Mouse (Mus musculus) left cerebral cortex, adult 18-20 months (tissue): ENCODE results near the gene Grid1. TPM values are rescaled to one million over a fixed set of nuclear protein-coding genes. Genes with fewer than 3 reads are reported as not detected.

Source experiments
- DNase-seq, 2 experiments: peaks; one replicate each; pipeline ENCODE4 v3.0.0; 2021 to 2022; ENCODE audit warnings: low spot score in 2 of 2, mixed read lengths in 1 of 2
- total RNA-seq, 2 experiments: library from RNA; stranded (reverse); gene quantifications; 2 replicates each; pipeline ENCODE4 v1.2.3; 2021

Gene Grid1
- total RNA-seq, 2 experiments from 2014 or later: 44.8 to 45.0 TPM

DNA sequence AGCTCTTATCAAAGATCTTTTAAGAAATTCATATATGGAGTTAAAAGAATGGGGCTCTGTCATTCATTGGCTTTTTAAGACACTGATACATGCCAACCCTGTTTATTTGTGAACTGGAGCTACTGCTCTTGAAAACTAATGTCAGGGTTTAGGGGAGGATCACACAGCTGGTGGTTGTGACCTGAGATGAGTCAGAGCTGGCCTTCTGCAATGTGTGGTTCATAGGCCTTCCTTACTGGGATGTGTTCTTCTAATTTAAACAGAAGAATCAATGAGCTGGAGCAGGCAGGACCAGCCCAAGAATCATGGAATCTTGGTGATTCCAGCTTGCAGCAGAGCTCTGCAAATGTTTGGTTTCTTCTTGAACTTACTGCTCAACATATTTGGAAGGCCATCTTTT, 359.2 kb downstream of the Grid1 start:
- DNase-seq: no peak

DNA sequence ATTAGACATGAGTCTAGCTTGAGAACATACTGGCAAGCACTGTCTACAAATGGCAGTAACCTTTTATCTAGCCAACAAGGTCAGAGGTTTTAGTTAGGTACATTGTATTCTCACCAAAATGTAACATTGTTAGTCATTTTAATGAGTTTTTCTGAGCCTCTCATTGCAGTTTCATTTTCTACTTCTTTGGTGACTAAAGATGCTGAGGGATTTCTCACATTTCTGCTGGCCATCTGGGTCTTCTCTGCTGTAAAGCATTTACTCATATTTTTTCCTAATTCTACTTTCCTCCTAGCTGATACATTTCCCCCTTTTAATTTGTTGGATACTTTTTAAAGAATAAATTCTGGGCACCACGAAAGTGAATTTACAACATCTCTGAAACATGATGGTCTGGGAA, 365.5 kb downstream of the Grid1 start:
- DNase-seq: peak in 1 of 2 experiments; percentile 6

GRCm38 (mm10) chr14:35192256-35192655, 372.3 kb downstream of the Grid1 start:
- DNase-seq: no peak

- no peak for DNase-seq
Measured at GRCm38 (mm10) chr14:35197371-35197770, 377.5 kb downstream of the Grid1 start.

DNA sequence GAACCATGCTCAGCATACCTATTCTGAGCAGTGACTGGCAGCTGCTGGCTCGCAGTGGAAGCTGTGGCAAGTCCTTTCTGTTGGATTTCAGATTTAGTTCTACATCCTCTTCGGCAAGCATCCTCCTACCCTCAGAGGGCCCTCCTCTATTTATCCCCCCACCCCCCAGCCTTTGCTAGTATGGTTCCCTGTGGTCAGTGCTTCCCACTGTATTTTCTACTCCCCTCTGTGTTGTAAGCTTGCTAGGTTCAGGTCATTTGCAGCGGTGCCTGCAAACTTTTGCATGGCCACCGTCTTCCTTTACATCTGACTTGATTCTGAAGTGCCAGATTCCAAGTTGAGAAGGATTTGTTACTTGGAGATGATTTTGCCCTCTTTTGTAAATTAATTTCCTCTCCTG, 378.5 kb downstream of the Grid1 start:
- no peak for DNase-seq

GRCm38 (mm10) chr14:35198899-35199298, 379.0 kb downstream of the Grid1 start:
- no peak for DNase-seq

- no peak for DNase-seq
Measured at GRCm38 (mm10) chr14:35209444-35209843, 389.5 kb downstream of the Grid1 start.

DNA sequence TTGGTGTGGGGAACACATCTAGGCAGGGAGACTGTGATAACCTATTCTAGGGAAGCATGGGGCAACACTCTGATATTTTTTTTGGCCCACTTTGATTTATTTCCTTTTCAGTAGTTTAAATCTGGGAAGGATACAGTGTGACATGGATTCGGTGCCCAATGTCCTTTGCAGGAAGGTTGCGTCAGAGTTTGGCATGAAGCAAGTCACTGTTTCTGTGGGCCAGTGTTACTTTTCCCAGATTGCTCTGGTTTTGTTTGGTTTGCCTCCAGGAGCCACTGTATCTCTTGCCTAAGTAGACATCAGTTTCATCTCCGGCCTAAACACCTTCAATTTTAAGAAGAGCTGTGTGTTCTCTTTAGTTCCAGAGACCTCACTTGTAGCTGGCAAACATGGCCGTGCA, 399.1 kb downstream of the Grid1 start:
- DNase-seq: no peak

DNA sequence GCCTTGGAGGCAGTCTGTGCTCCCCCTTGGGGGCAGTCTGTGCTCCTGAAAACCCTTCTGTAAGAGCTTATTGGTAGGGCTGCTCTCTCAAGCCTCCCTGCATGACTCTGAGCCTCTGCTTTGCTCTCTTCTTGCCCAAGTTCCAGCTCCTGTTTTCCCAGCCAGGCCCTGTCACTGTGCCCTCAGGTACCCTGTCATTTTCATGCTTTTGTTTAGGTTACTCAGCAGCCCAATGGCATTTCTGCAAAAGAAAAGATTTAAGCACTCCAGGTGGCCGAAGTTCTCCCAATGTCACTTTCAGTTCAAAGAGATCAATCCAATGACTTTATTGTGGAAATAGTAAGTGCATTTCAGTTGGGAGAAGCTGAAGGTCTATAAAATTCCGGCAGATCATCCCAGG, 402.3 kb downstream of the Grid1 start:
- no peak for DNase-seq

DNA sequence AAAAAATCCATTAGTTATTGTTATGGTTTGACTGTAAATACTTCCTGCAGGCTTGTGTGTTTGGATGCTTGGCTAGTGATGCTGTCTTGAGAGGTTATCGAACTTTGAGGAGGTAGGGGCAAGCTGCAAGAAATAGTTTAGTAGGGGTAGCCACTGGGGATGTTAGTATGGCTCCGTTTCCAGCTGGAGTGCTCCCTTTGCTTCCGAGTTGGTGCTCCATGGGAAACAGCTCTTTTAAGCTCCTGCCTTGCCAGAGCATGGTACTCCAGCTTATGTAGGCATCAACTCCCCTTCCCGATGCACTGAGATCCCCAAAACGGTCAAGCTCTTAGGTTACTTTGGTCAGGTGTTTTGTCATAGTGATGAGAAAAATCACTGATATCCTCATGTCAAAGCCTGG, 407.7 kb downstream of the Grid1 start:
- DNase-seq: no peak

GRCm38 (mm10) chr14:35231384-35231783, 411.5 kb downstream of the Grid1 start:
- DNase-seq: no peak

DNA sequence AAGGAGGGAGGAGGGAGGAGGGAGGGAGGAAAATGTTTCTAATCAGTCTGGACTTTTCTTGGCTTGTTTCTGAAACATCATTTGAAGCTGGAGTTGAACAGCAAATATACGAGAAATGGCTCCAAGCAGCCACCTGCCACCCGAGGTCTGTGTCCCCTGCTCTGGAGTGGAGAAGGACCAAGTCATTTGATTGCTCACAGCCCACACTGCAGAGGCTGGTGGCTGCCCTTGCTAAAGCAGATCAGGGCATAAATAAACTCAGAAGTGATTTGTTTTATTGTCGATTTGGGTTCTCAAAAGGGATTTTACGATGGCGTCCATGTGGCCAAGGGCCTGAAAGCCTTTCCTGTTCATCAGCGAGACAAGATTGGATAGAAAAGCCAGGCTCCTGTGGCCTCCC, 423.0 kb downstream of the Grid1 start:
- DNase-seq: no peak

DNA sequence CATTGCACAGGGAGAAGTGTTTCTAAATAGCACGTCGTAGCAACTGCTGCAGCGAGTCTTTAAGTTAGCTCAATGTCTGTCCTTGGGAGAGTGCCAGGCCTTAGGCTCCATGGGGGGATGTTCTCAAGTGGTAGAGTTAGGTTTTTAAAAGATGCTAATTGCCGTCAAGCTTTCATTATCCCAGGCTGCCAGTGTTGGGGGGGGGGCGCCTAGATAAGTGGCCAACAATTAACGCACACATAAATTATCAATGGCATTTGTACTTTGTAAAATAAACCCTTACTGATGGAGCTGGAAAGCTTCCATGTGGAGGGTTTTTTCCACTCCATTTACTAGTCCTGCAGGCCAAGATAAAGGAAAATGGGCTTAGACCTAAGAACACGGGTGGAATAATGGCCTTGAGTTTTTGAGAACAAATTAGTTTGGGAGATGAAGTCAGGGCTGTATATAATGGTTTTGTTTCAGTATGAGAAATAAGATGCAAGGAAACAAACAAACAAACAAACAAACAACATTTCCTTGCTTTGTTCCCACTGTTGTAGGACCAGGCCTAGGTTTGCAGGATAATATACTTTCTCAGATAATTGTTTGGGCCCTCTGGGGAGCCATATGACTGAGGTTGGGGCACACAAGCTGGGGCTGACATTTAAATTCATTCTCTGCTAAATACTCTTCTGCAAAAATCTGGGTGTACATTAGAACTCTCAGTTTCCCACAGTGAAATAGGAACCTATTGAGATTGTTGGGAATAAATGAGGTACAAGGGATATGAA, 425.1 kb downstream of the Grid1 start:
- no peak for DNase-seq

- no peak for DNase-seq
Measured at GRCm38 (mm10) chr14:35250412-35250811, 430.5 kb downstream of the Grid1 start.

DNA sequence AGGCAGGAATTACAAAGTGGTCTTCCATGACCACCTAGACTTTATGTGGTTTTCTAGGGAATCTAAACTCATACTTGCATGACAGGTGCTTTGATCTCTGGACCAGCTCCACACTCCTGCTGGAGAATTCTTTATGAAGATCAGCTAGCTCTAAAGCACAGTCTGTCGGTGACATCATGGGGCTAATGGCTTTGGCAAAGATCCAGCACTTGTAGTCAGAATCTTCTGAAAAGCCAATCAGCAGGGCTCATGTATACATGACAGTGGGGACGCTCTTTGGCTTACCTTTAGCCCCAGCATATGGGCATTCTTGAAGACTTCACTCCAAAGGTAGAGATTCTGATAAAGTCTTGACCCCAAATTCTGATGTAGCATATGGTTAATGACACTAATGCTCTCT, 434.6 kb downstream of the Grid1 start:
- no peak for DNase-seq

- DNase-seq: no peak
Measured at GRCm38 (mm10) chr14:35270260-35270659, 450.4 kb downstream of the Grid1 start.

DNA sequence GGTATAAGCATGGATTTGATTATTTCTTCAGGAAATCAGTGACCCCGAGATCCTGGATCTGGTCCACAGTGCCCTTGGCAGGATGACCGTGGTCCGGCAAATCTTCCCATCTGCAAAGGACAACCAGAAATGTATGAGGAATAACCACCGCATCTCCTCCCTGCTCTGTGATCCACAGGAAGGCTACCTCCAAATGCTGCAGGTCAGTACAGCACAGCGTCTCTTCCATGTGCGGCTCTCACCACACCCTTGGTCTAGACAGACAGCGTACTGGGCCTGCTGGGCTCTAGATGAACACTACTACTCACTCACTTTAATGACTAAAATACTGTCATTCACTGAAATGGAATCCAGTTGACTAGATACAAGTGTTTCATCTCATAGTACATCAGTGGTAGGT, 489.3 kb downstream of the Grid1 start:
- DNase-seq: no peak

DNA sequence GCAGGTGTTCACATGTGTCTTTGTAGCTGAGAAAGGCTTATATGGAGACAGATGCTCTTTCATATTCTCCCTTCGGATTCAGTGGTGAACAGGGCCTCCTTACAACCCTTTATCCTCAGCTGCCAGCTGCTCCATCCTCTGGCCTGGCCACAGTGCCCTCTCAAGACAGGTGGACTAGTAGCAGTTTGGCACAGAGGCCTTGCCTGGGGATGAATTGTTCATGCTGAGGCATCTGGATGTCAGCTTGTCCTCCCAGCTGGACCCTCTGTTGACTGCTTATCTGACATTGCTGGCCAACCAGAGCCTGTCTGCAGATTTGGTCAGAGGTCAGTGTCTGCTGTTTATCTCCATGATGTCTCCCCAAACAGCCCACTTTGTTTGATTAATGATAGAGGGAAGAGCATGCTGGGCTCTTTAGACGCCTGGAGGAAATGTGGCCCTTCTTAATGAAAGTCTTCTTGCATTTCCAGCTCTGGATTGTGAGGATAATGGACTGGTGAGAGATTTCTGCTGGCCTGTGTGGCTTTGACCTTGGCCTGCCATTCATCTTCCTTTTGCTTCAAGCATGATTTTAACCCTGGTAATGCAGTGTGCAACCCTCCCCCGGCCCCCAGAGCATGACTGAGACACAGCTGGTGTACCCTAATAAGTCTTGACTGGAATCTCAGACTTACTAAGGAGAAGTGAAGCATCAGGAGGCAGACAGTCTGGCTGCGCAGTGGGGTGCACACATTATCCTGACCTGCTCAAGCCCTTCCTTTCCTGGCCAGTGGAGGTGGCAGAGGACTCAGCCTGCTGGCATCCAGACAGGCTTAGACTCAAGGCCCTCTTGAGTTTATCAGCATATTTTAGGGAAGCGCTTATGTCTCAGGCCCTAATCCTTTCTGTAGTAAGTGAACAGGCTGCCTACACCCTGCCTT, 493.7 kb downstream of the Grid1 start:
- DNase-seq: no peak

- peak in 1 of 2 experiments; percentile 10 for DNase-seq
Measured at GRCm38 (mm10) chr14:35326306-35326705, 506.4 kb downstream of the Grid1 start.

- no peak for DNase-seq
Measured at GRCm38 (mm10) chr14:35336561-35336960, 516.7 kb downstream of the Grid1 start.

DNA sequence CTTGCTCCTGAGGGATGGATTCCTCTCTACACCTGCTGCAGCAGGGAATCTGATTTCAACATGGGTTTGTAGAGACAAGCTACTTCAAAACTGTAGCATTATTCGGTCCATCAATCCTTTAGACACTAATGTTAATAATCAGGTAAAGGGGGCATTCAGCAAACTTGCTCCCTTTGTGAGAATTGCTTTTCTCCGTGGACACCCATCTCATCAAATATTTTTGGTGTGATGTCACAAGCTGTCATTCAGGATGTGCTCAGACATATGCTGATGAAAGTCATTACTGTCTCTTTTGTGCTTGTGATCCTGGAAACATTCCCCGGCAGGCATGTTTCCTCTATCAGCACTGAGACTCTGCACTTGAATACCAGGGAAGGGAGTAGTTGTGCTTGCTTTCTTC, 536.1 kb downstream of the Grid1 start:
- no peak for DNase-seq

DNA sequence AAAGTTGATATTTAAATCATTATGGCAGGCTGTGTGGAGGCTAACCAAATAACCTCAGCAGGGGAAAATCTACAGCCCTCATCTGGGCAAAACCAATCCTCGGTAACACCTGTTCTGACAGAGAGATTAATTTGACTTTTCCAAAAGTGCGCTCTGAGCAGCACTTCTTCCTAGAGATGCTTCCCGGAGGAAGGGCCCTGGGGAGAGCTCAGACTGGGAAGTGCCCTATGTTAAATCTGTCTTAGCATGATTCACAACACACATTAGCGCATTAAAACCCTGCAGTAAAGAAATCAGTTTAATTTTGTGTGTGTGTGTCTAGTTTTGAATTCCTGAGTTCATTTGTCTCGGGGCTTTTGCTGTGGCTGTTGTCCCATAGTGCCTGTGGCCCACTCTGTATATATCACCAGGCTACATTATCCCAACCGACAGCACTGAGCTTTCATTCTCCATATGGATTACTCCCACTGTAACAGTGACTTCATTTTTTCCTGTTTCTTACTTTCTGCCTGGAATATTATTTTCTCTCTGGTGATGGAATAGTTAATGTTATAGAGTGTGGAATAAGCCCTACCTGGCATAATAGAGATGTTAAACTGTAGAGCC, 536.7 kb downstream of the Grid1 start:
- DNase-seq: no peak
